Comparison of ENCODE assay signal across 27 mouse cellular contexts in genomic region chr4:100995617-100996016, GRCm38 (mm10). TPM values are rescaled to one million over a fixed set of nuclear protein-coding genes. Genes with fewer than 3 reads are reported as not detected.
DNase-seq lines count a peak whose midpoint lies in the region; ATAC-seq and TF ChIP-seq lines count a peak whose summit lies in the region.
"Had no signal": no experiment of that assay in that cellular context is flagged by ENCODE, and none has a peak within 500 bp of the region (broad histone marks: within the 10 kb centered on the region; RNA-seq: fewer than 3 reads in every experiment).

No protein-coding gene starts in this region.

- H3K9ac ChIP-seq in forebrain, embryonic 12.5 days = no peak overlapping the region
- no peak overlapping the region for H3K9ac ChIP-seq in forebrain, embryonic 15.5 days (replicated peaks)
- H3K9ac ChIP-seq in liver, embryonic 14.5 days (replicated peaks) = peak overlapping the region; percentile 68

- H3K9me3 ChIP-seq in forebrain, embryonic 12.5 days = no peaks in the 10 kb centered on the region
- H3K9me3 ChIP-seq in forebrain, embryonic 15.5 days = no peaks in the 10 kb centered on the region
- H3K9me3 ChIP-seq in liver, embryonic 14.5 days (ENCODE audit: control insufficient read depth, low read length) = no peaks in the 10 kb centered on the region
- H3K9me3 ChIP-seq: embryonic facial prominence, embryonic 10.5 days; megakaryocyte, embryonic 14.5 days had no signal

- 78% methylated on average over 5 of the region's 5 CpGs for WGBS in forebrain, embryonic 12.5 days
- 68% methylated on average over 5 of the region's 5 CpGs for WGBS in forebrain, embryonic 15.5 days
- WGBS in bone marrow, adult 2 months = 79% methylated on average over 5 of the region's 5 CpGs
- WGBS in liver, embryonic 14.5 days (ENCODE audit: insufficient replicate concordance) = 77% methylated on average over 5 of the region's 5 CpGs

- H3K27ac ChIP-seq in forebrain, embryonic 12.5 days = 0 out of 2 replicates have a peak overlapping the region, but pooled peaks have one; percentile 36
- no peak overlapping the region for H3K27ac ChIP-seq in forebrain, embryonic 15.5 days (replicated peaks)
- H3K27ac ChIP-seq in layer of hippocampus, adult 2 months = peak overlapping the region; percentile 80
- no peak overlapping the region for H3K27ac ChIP-seq in bone marrow, adult 2 months (ENCODE audit: control insufficient read depth, insufficient read depth, low read depth, low read length, poor library complexity)
- H3K27ac ChIP-seq in liver, embryonic 14.5 days = peak overlapping the region; percentile 96
- H3K27ac ChIP-seq: embryonic facial prominence, embryonic 10.5 days; kidney, postnatal 0 days had no signal

- TF ChIP-seq POLR2A in bone marrow, adult 2 months (IDR thresholded peaks at IDR 0.05; ENCODE audit: borderline replicate concordance, control insufficient read depth, low read depth, low read length) = no peak

- no peak overlapping the region for H3K4me2 ChIP-seq in forebrain, embryonic 12.5 days
- H3K4me2 ChIP-seq in forebrain, embryonic 15.5 days (replicated peaks) = no peak overlapping the region
- H3K4me2 ChIP-seq in liver, embryonic 14.5 days (ENCODE audit: low read depth) = peak overlapping the region; percentile 79

- ATAC-seq in forebrain, embryonic 12.5 days (ENCODE audit: low FRiP score) = no peak
- ATAC-seq in forebrain, embryonic 15.5 days (replicated peaks) = no peak
- ATAC-seq in liver, embryonic 14.5 days (ENCODE audit: insufficient read depth) = no peak
- ATAC-seq: lung, postnatal 0 days had no signal

- TF ChIP-seq EP300 in liver, embryonic 14.5 days (IDR thresholded peaks at IDR 0.05; ENCODE audit: low read depth) = no peak

- no peak overlapping the region for H3K4me3 ChIP-seq in forebrain, embryonic 12.5 days (replicated peaks)
- H3K4me3 ChIP-seq in forebrain, embryonic 15.5 days = no peak overlapping the region
- H3K4me3 ChIP-seq in layer of hippocampus, adult 2 months = no peak overlapping the region
- peak overlapping the region; percentile 67 for H3K4me3 ChIP-seq in bone marrow, adult 2 months (replicated peaks; ENCODE audit: control insufficient read depth, low read depth, low read length)
- H3K4me3 ChIP-seq in liver, embryonic 14.5 days (ENCODE audit: insufficient read depth in 1 of 2, low read depth in 2 of 2, low read length in 2 of 2) = peak overlapping the region; percentile 60 to 96
- H3K4me3 ChIP-seq: embryonic facial prominence, embryonic 10.5 days; megakaryocyte, embryonic 14.5 days had no signal

- TF ChIP-seq CTCF in layer of hippocampus, adult 2 months (conservative IDR thresholded peaks at IDR 0.05) = no peak
- no peak for TF ChIP-seq CTCF in bone marrow, adult 2 months (IDR thresholded peaks at IDR 0.05; ENCODE audit: control insufficient read depth, insufficient read depth, low read length)
- no peak for TF ChIP-seq CTCF in liver, embryonic 14.5 days (IDR thresholded peaks at IDR 0.05; ENCODE audit: low read depth)

- peaks cover 28% of the 10 kb centered on the region; the same call in 1 of the 2 replicates for H3K4me1 ChIP-seq in forebrain, embryonic 12.5 days
- H3K4me1 ChIP-seq in forebrain, embryonic 15.5 days = peaks cover 19% of the 10 kb centered on the region
- H3K4me1 ChIP-seq in bone marrow, adult 2 months (ENCODE audit: control insufficient read depth, insufficient read depth, low read length) = peaks cover 3% of the 10 kb centered on the region
- peaks cover 32 to 47% of the 10 kb centered on the region in 2 experiments for H3K4me1 ChIP-seq in liver, embryonic 14.5 days (replicated peaks; ENCODE audit: control insufficient read depth in 2 of 2, insufficient read depth in 2 of 2, low read length in 1 of 2)
- H3K4me1 ChIP-seq: megakaryocyte, embryonic 14.5 days had no signal

- H3K27me3 ChIP-seq in forebrain, embryonic 12.5 days = no peaks in the 10 kb centered on the region
- H3K27me3 ChIP-seq in forebrain, embryonic 15.5 days = no peaks in the 10 kb centered on the region
- H3K27me3 ChIP-seq in liver, embryonic 14.5 days (ENCODE audit: control insufficient read depth, insufficient read depth, low read length) = no peaks in the 10 kb centered on the region
- H3K27me3 ChIP-seq: CH12.LX; megakaryocyte, embryonic 14.5 days had no signal

- no peak for DNase-seq in layer of hippocampus, adult 2 months (ENCODE audit: low spot score in 2 of 2)
- DNase-seq in layer of hippocampus, adult 11-12 months (ENCODE audit: low spot score) = no peak
- DNase-seq in liver, embryonic 14.5 days (ENCODE audit: low read depth in 3 of 3, low spot score in 3 of 3) = no peak
- DNase-seq in spleen, postnatal 36 days (ENCODE audit: low spot score in 2 of 2) = no peak
- DNase-seq in cerebellum, postnatal 25 days = no peak
- DNase-seq: adrenal gland, adult 2 months; cerebellum, adult 11 months; cerebellum, postnatal 36 days; heart, adult 18-20 months; kidney, adult 11 months; right cerebral cortex, adult 18-20 months; thymus, adult 2 months had no signal

- H3K36me3 ChIP-seq in forebrain, embryonic 12.5 days (replicated peaks) = peaks cover 54% of the 10 kb centered on the region
- H3K36me3 ChIP-seq in forebrain, embryonic 15.5 days = 0 out of 2 replicates have a peak, but pooled peaks cover 3% of the 10 kb centered on the region
- peaks cover 2% of the 10 kb centered on the region; the same call in 1 of the 2 replicates for H3K36me3 ChIP-seq in liver, embryonic 14.5 days (replicated peaks; ENCODE audit: control insufficient read depth, insufficient read depth, low read depth)

RNA-seq across cellular contexts. Expression of gene Gm10577, which starts 24.9 kb away (rescaled TPM):
- polyA plus RNA-seq in forebrain, embryonic 12.5 days (2016; fragmentation: Nextera tagmentation; extraction: Ambion mirVana) = not detected in 2 replicates
- not detected in 2 replicates for polyA plus RNA-seq in forebrain, embryonic 15.5 days (2015; fragmentation: Nextera tagmentation; extraction: Ambion mirVana)
- total RNA-seq in layer of hippocampus, adult 2 months (2021) = not detected
- polyA plus RNA-seq in bone marrow, adult 2 months (2011; ENCODE audit: insufficient read depth, insufficient read length, low replicate concordance, missing spikeins) = not detected in 2 replicates
- not detected in 2 replicates for polyA plus RNA-seq in liver, embryonic 14.5 days (2012; rRNA removed)
- polyA plus RNA-seq in liver, embryonic 14.5 days (2014; fragmentation: Nextera tagmentation; extraction: Ambion mirVana) = not detected in 2 replicates
- total RNA-seq: adrenal gland, adult 2 months; CH12.LX; gastrocnemius, adult 8-10 months; heart, adult 18-20 months; hematopoietic stem cell, adult 5-6 weeks; layer of hippocampus, adult 8-10 months; left cerebral cortex, adult 18-20 months had no signal
- polyA plus RNA-seq: adrenal gland, adult 2 months; embryonic facial prominence, embryonic 10.5 days; kidney, postnatal 0 days; limb, embryonic 14.5 days; lung, postnatal 0 days; small intestine, adult 2 months; thymus, adult 2 months; urinary bladder, adult 2 months had no signal

Comparison
In these comparisons a context has a peak if more than half of its experiments do, and no peak if none do; other contexts are left out.
1. H3K27ac ChIP-seq: peak in forebrain, embryonic 12.5 days (single experiment), layer of hippocampus, adult 2 months (single experiment) and liver, embryonic 14.5 days (single experiment); none in forebrain, embryonic 15.5 days (single experiment) and bone marrow, adult 2 months (single experiment).
2. H3K4me3 ChIP-seq: peak in bone marrow, adult 2 months (single experiment) and liver, embryonic 14.5 days (2 of 2); none in forebrain, embryonic 12.5 days (single experiment), forebrain, embryonic 15.5 days (single experiment) and layer of hippocampus, adult 2 months (single experiment).